Mouse (Mus musculus) layer of hippocampus, adult 9-11 months (tissue): ENCODE results near the gene Sult5a1.
A peak's percentile ranks its signal among the peaks of the same experiment; 100 is the strongest.

Source experiments
- DNase-seq: peaks from one replicate; pipeline ENCODE4 v3.0.0; 2022

The Sult5a1 gene

DNA sequence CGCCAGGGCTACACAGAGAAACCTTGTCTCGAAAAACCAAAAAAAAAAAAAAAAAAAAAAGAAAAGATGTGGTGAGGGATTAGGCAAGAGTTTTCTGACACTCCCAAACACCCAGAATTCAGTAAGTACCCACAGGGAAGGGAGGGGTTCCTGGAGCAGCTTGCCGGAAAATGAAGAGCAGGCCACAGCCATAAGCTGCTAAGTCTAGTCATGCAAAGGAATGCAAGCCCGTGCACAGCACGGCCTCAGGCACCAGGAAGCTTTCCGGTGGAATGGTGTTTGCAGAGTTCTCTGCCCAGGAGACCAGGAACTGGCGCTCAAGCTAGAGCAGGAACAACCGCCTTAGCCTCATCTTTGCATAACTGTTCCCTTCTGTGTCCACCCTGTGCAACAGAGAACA, 57.8 kb downstream of the Sult5a1 start:
- no peak for DNase-seq

DNA sequence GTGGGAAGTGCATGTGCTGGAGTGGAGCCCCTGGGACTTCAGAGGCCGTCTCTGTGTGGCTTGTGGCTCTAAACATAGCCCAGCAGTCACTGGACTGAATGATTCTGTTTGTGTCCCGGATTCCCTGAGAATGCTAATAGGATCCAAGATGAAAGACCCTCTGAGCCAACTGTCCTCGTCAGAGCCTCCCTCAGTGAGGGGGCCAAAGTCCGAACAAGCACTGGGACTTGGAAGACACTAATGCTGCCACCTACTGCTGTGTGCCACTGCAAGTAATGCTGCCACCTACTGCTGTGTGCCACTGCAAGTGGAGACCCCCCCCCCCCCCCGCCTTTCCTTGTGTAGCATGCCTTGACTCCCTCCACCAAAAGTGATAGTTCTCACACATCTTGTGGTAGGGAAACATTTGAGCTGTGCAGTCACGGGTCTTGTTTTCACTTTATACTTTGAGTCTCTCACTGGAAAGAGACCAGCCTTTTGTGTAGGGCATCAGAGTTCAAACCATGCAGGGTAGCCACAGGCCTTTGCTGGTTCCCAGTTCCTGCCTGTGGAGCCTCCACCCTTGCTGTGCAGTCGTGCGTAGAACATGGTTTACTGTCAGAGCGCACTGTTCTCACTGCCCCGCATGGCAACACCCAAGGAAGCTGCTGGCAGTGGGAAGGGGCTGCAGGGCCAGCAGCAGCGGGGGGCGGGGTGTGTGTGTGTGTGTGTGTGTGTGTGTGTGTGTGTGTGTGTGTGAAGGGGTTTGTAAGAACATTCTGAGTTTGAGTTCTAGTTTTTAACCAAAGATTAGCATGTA, 60.1 kb downstream of the Sult5a1 start:
- DNase-seq = peak; percentile 66

DNA sequence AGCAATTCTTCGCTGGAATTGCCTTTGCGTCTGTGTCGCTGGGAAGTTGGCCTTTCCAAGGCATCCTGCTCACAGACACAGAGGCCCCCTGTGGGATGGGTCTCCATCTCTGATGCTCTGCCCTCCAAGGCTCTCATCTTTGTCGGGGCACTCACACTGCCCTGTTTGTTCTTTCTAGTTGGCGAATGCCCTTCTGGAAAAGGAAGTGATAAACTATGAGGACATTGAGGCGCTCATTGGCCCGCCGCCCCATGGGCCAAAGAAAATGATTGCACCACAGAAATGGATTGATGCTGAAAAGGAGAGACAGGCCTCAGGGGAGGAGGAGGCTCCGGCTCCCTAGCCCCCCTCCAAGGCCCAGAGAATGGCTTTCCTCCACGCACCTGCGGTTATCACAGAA, 60.9 kb downstream of the Sult5a1 start:
- DNase-seq = peak; percentile 48
